Mouse (Mus musculus) liver, postnatal 0 days (tissue): ENCODE data around the gene Gm9999. TPM values are rescaled to one million over a fixed set of nuclear protein-coding genes. Genes with fewer than 3 reads are reported as not detected.
A peak's percentile ranks its signal among the peaks of the same experiment; 100 is the strongest.

Experiments
- ATAC-seq: fragments of 200-750 bp; cut with Nextera tagmentation; 2 replicates; pipeline ENCODE4 v1.8.0; 2017; ENCODE audit warnings: mild to moderate bottlenecking, moderate library complexity
- DNase-seq: peaks from one replicate; pipeline ENCODE4 v3.0.0-alpha.2; 2016
- H3K27ac ChIP-seq: fragments of 300-500 bp; sonication (generic); 2 replicates; pipeline ENCODE4 v1.5.1; 2014; ENCODE audit warnings: antibody characterized with exemption, moderate library complexity, mild to moderate bottlenecking, low read depth
- H3K27me3 ChIP-seq: fragments of 300-500 bp; sonication (generic); 2 replicates; pipeline ENCODE4 v1.6.1; 2014; ENCODE audit warnings: low read length, control low read depth, mixed read lengths; ENCODE audit not compliant: insufficient read depth
- H3K36me3 ChIP-seq: fragments of 300-500 bp; sonication (generic); replicated peaks from 2 replicates; pipeline ENCODE4 v1.6.1; 2014; ENCODE audit warnings: mild to moderate bottlenecking, control low read depth, low read length, moderate library complexity, mixed read lengths; ENCODE audit not compliant: insufficient read depth
- H3K4me1 ChIP-seq: fragments of 300-500 bp; sonication (generic); 2 replicates; pipeline ENCODE4 v1.6.1; 2014; ENCODE audit warnings: antibody characterized with exemption, mild to moderate bottlenecking, control low read depth; ENCODE audit not compliant: insufficient read depth
- H3K4me2 ChIP-seq: fragments of 300-500 bp; sonication (generic); 2 replicates; pipeline ENCODE4 v1.6.1; 2014; ENCODE audit warnings: low read depth, mild to moderate bottlenecking, low read length, moderate library complexity, mixed read lengths
- H3K4me3 ChIP-seq: fragments of 300-500 bp; sonication (generic); 2 replicates; pipeline ENCODE4 v1.5.1; 2014; ENCODE audit warnings: low read depth, low read length
- H3K9ac ChIP-seq: fragments of 300-500 bp; sonication (generic); replicated peaks from 2 replicates; pipeline ENCODE4 v1.6.1; 2014; ENCODE audit warnings: mild to moderate bottlenecking, moderate library complexity
- H3K9me3 ChIP-seq: fragments of 300-500 bp; sonication (generic); 2 replicates; pipeline ENCODE4 v1.6.1; 2016; ENCODE audit warnings: mild to moderate bottlenecking, control low read depth, low read length, mixed read lengths
- CTCF ChIP-seq: sonication (generic); IDR thresholded peaks from 2 replicates; pipeline ENCODE4 v1.5.1; 2016; ENCODE audit warnings: antibody characterized with exemption, low read depth
- EP300 ChIP-seq: IDR thresholded peaks from 2 replicates; pipeline ENCODE4 v1.6.1; 2016; ENCODE audit warnings: antibody characterized with exemption, low read depth, mild to moderate bottlenecking
- WGBS: fragments of 180-500 bp; shearing (Covaris S2); extraction: QIAGEN DNeasy Blood & Tissue Kit; methylation state at CpG from one replicate; pipeline ENCODE4 v1.1.7; 2014; ENCODE audit not compliant: insufficient replicate concordance; 5-methylcytosine and 5-hydroxymethylcytosine counted together
- polyA plus RNA-seq: library from polyadenylated mRNA; unstranded; fragments of >200 nt; fragmentation: Nextera tagmentation; extraction: Ambion mirVana; gene quantifications from 2 replicates; pipeline ENCODE4 v1.2.1, GENCODE M21; 2015

The Gm9999 gene
- polyA plus RNA-seq: not detected in 2 replicates

- no peak for TF ChIP-seq CTCF
- no peak for TF ChIP-seq EP300
- H3K9ac ChIP-seq: no peak within 1 kb of the TSS
- H3K9me3 ChIP-seq: no peaks in the 10 kb centered on the region
- H3K4me1 ChIP-seq: peaks cover 14% of the 10 kb centered on the region
- no peaks in the 10 kb centered on the region for H3K36me3 ChIP-seq
- no peak within 1 kb of the TSS for H3K4me2 ChIP-seq
- no peak within 1 kb of the TSS for H3K4me3 ChIP-seq
- DNase-seq: no peak
- no peaks in the 10 kb centered on the region for H3K27me3 ChIP-seq
- no peak within 1 kb of the TSS for H3K27ac ChIP-seq
- 83% methylated on average over 3 of the region's 3 CpGs for whole genome bisulfite sequencing
- ATAC-seq: no peak
Observed at GRCm38 (mm10) chr7:46983280-46983679, at the start of gene Gm9999. TSS of gene Gm9999 (plus strand) at chr7:46983580.

DNA sequence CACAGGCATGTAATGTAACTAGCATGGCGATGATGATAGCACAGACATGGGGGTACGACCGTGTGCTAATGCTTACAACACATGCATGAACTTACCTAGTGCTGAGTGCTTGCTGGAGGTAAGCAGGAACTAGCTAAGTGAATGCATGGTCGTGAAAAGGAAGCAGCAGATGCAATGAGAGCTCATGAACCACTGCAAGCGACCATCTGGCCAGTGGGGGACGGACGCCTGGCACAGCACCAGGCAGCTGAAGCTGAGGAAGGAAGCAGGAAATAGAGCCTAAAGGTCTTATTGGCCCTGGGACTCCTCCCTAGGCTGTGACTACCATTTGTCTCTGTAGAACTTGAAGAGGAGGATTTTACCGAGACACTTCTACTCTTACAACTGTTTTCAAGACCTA lies 48.6 kb upstream of the Gm9999 start:
- no peak overlapping the region for H3K27ac ChIP-seq
- no peak for TF ChIP-seq CTCF
- TF ChIP-seq EP300: no peak
- H3K27me3 ChIP-seq: no peaks in the 10 kb centered on the region
- DNase-seq (no peak), ATAC-seq (no peak)
- WGBS: 71% methylated on average over 8 of the region's 8 CpGs
- no peak overlapping the region for H3K4me2 ChIP-seq
- peaks cover 3% of the 10 kb centered on the region; the same call in 1 of the 2 replicates for H3K4me1 ChIP-seq
- H3K9me3 ChIP-seq: no peaks in the 10 kb centered on the region
- no peak overlapping the region for H3K4me3 ChIP-seq
- H3K9ac ChIP-seq: no peak overlapping the region
- H3K36me3 ChIP-seq: peaks cover 26% of the 10 kb centered on the region

DNA sequence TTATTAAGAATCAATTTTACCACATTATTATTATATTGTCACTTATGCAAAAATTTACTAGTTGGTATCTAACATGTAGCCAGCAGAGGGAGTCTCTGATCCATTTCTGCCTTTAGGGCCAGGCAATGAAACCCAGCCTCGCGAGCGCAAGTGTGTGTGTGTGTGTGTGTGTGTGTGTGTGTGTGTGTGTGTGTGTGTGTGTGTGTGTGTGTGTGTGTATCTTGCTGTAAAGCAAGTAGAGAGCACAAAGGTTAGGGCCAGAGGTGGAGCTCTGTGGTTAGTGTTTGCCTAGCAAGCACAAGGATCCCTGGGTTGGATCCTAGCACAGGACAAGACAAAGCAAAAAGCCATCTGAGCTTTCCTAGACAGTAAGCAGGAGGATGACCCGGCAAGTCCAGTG lies 47.5 kb upstream of the Gm9999 start:
- Histone ChIP-seq H3K9me3 (no peaks in the 10 kb centered on the region), H3K4me3 (no peak overlapping the region), H3K36me3 (peaks cover 26% of the 10 kb centered on the region), H3K27ac (no peak overlapping the region), H3K4me1 (peaks cover 3% of the 10 kb centered on the region; the same call in 1 of the 2 replicates), H3K4me2 (no peak overlapping the region), H3K9ac (no peak overlapping the region), H3K27me3 (no peaks in the 10 kb centered on the region)
- TF ChIP-seq CTCF: peak; percentile 67
- no peak for TF ChIP-seq EP300
- ATAC-seq (peak; percentile 82), DNase-seq (peak; percentile 68)
- WGBS: 38% methylated on average over 4 of the region's 4 CpGs

GRCm38 (mm10) chr7:46957831-46958691 lies 25.3 kb upstream of the Gm9999 start, which contains the start of gene Uevld:
TSS of gene Uevld (minus strand) at chr7:46958527.
- Histone ChIP-seq H3K36me3 (peaks cover 14% of the 10 kb centered on the region), H3K9me3 (no peaks in the 10 kb centered on the region), H3K4me1 (peaks cover 16% of the 10 kb centered on the region), H3K27me3 (no peaks in the 10 kb centered on the region), H3K27ac (peak within 1 kb of the TSS; percentile 69), H3K4me2 (peak within 1 kb of the TSS; percentile 99), H3K9ac (peak within 1 kb of the TSS; percentile 89), H3K4me3 (peak within 1 kb of the TSS; percentile 95)
- WGBS: under 1% methylated on average over 51 of the region's 51 CpGs
- ATAC-seq (peak; percentile 98), DNase-seq (peak; percentile 97)
- TF ChIP-seq CTCF (peak; percentile 41), EP300 (no peak; the same call in 1 of the 2 replicates)

DNA sequence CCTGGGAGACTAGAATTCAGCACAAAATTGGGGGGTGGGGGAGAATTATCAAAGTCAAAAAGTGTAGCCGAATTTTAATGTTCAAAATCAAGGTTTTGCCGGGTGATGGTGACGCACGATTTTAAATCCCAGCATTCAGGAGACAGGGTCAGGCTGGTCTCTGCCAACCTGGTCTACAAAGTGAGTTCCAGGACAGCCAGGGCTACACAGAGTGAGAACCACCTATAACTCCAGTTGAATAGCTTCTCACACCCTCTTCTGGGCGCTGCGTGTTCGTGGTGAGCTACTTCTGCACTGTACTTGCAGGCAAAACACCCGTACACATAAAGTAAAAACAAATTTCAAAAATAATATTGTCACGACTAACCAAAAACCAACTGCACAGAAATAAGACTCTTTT lies 24.5 kb upstream of the Gm9999 start:
- Histone ChIP-seq H3K9ac (peak overlapping the region; percentile 89; the same call in 1 of the 2 replicates), H3K27ac (no peak overlapping the region), H3K4me3 (peak overlapping the region; percentile 95), H3K4me1 (peaks cover 22% of the 10 kb centered on the region), H3K4me2 (peak overlapping the region; percentile 99), H3K27me3 (no peaks in the 10 kb centered on the region), H3K9me3 (no peaks in the 10 kb centered on the region), H3K36me3 (peaks cover 6% of the 10 kb centered on the region)
- ATAC-seq (no peak), DNase-seq (no peak)
- WGBS: 16% methylated on average over 9 of the region's 9 CpGs
- TF ChIP-seq CTCF (no peak), EP300 (no peak)

DNA sequence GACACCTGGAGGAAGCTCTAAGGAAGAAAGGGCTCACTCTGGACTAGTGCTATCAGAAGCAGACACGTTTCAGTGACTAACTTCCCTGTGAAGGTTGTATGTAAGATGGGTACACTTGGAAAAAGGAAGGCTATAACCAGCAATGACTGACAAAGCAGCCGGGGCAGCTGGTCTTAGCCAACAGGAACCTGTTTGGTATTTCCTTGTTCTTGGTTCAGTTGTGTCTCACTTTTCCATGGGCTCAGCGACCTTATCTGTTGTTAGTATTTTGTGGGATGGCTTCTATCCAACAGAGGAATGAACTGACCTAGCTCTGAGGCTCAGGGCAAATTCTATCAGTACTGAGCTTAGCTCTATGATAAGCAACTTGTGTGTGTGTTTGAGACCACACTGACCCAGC lies 22.4 kb upstream of the Gm9999 start:
- Histone ChIP-seq H3K4me3 (no peak overlapping the region), H3K4me1 (peaks cover 22% of the 10 kb centered on the region), H3K27ac (no peak overlapping the region), H3K9me3 (no peaks in the 10 kb centered on the region), H3K36me3 (no peaks in the 10 kb centered on the region), H3K27me3 (no peaks in the 10 kb centered on the region), H3K4me2 (no peak overlapping the region), H3K9ac (no peak overlapping the region)
- WGBS: 37% methylated on average over 3 of the region's 3 CpGs
- ATAC-seq (no peak), DNase-seq (no peak)
- no peak for TF ChIP-seq CTCF
- TF ChIP-seq EP300: no peak
